Mouse (Mus musculus) liver, postnatal 0 days (tissue): Measurements from ENCODE around the gene Prdx1. TPM values are rescaled to one million over a fixed set of nuclear protein-coding genes. Genes with fewer than 3 reads are reported as not detected.
"Not testable (repeated sequence)": the region's sequence is repeated elsewhere in the genome, so short reads cannot be mapped to it uniquely, and the experiment has no call there.

Source experiments
- ATAC-seq: fragments of 200-750 bp; cut with Nextera tagmentation; 2 replicates; pipeline ENCODE4 v1.8.0; 2017; ENCODE audit warnings: mild to moderate bottlenecking, moderate library complexity
- DNase-seq: peaks from one replicate; pipeline ENCODE4 v3.0.0-alpha.2; 2016
- H3K27ac ChIP-seq: fragments of 300-500 bp; sonication (generic); 2 replicates; pipeline ENCODE4 v1.5.1; 2014; ENCODE audit warnings: antibody characterized with exemption, moderate library complexity, mild to moderate bottlenecking, low read depth
- H3K27me3 ChIP-seq: fragments of 300-500 bp; sonication (generic); 2 replicates; pipeline ENCODE4 v1.6.1; 2014; ENCODE audit warnings: low read length, control low read depth, mixed read lengths; ENCODE audit not compliant: insufficient read depth
- H3K36me3 ChIP-seq: fragments of 300-500 bp; sonication (generic); replicated peaks from 2 replicates; pipeline ENCODE4 v1.6.1; 2014; ENCODE audit warnings: mild to moderate bottlenecking, control low read depth, low read length, moderate library complexity, mixed read lengths; ENCODE audit not compliant: insufficient read depth
- H3K4me1 ChIP-seq: fragments of 300-500 bp; sonication (generic); 2 replicates; pipeline ENCODE4 v1.6.1; 2014; ENCODE audit warnings: antibody characterized with exemption, mild to moderate bottlenecking, control low read depth; ENCODE audit not compliant: insufficient read depth
- H3K4me2 ChIP-seq: fragments of 300-500 bp; sonication (generic); 2 replicates; pipeline ENCODE4 v1.6.1; 2014; ENCODE audit warnings: low read depth, mild to moderate bottlenecking, low read length, moderate library complexity, mixed read lengths
- H3K4me3 ChIP-seq: fragments of 300-500 bp; sonication (generic); 2 replicates; pipeline ENCODE4 v1.5.1; 2014; ENCODE audit warnings: low read depth, low read length
- H3K9ac ChIP-seq: fragments of 300-500 bp; sonication (generic); replicated peaks from 2 replicates; pipeline ENCODE4 v1.6.1; 2014; ENCODE audit warnings: mild to moderate bottlenecking, moderate library complexity
- H3K9me3 ChIP-seq: fragments of 300-500 bp; sonication (generic); 2 replicates; pipeline ENCODE4 v1.6.1; 2016; ENCODE audit warnings: mild to moderate bottlenecking, control low read depth, low read length, mixed read lengths
- CTCF ChIP-seq: sonication (generic); IDR thresholded peaks from 2 replicates; pipeline ENCODE4 v1.5.1; 2016; ENCODE audit warnings: antibody characterized with exemption, low read depth
- EP300 ChIP-seq: IDR thresholded peaks from 2 replicates; pipeline ENCODE4 v1.6.1; 2016; ENCODE audit warnings: antibody characterized with exemption, low read depth, mild to moderate bottlenecking
- WGBS: fragments of 180-500 bp; shearing (Covaris S2); extraction: QIAGEN DNeasy Blood & Tissue Kit; methylation state at CpG from one replicate; pipeline ENCODE4 v1.1.7; 2014; ENCODE audit not compliant: insufficient replicate concordance; 5-methylcytosine and 5-hydroxymethylcytosine counted together
- polyA plus RNA-seq: library from polyadenylated mRNA; unstranded; fragments of >200 nt; fragmentation: Nextera tagmentation; extraction: Ambion mirVana; gene quantifications from 2 replicates; pipeline ENCODE4 v1.2.1, GENCODE M21; 2015

Gene Prdx1
- polyA plus RNA-seq, 1 experiment from 2014 or later: 2,167 TPM

- Histone ChIP-seq H3K9me3 (no peaks in the 10 kb centered on the region), H3K4me2 (no peak overlapping the region), H3K4me1 (peaks cover 14% of the 10 kb centered on the region), H3K4me3 (no peak overlapping the region), H3K27me3 (no peaks in the 10 kb centered on the region), H3K9ac (no peak overlapping the region), H3K27ac (no peak overlapping the region), H3K36me3 (no peaks in the 10 kb centered on the region)
- DNase-seq (no peak), ATAC-seq (no peak)
- TF ChIP-seq EP300 (no peak), CTCF (peak; percentile 65)
- 42% methylated on average over 2 of the region's 2 CpGs for WGBS
Measured at GRCm38 (mm10) chr4:116669291-116669690, 16.1 kb upstream of the Prdx1 start.

DNA sequence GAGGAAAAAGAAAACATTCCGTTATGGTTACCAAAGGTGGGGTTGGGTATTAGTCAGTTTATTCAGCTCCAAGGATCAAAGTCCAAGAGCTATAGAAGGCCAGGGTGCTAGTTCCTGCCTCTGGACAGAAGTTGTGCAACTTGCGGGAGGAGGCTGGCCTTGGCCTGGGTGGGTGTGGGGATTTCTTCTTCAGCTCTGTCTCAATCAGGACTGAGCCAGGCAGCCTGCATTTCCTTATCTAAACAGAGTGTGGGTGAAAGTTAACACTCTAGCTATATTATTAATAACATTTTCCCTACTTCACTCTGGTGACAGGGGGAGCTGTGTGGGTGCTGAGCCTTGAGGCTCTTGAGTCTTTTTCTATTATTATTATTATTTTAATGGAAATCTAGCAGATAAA, 12.6 kb upstream of the Prdx1 start:
- Histone ChIP-seq H3K36me3 (no peaks in the 10 kb centered on the region), H3K27ac (peak overlapping the region; percentile 82), H3K4me1 (peaks cover 14% of the 10 kb centered on the region), H3K9me3 (no peaks in the 10 kb centered on the region), H3K4me3 (no peak overlapping the region), H3K9ac (no peak overlapping the region), H3K4me2 (no peak overlapping the region), H3K27me3 (no peaks in the 10 kb centered on the region)
- 20% methylated on average over 2 of the region's 2 CpGs for WGBS
- TF ChIP-seq EP300: peak; percentile 85; the same call in 1 of the 2 replicates
- peak; percentile 15; the same call in 1 of the 2 replicates for TF ChIP-seq CTCF
- peak; percentile 96 for ATAC-seq
- DNase-seq: peak; percentile 81

- H3K4me3 ChIP-seq, H3K4me1 ChIP-seq, H3K4me2 ChIP-seq, H3K27me3 ChIP-seq, DNase-seq, H3K9me3 ChIP-seq, H3K9ac ChIP-seq, H3K36me3 ChIP-seq: not testable (repeated sequence)
- 71% methylated on average over 6 of the region's 6 CpGs for WGBS
- H3K27ac ChIP-seq: 0 out of 2 replicates have a peak overlapping the region, but pooled peaks have one; percentile 52
- 0 out of 2 replicates have a peak, but pooled peaks have one; percentile 2 for ATAC-seq
Measured at GRCm38 (mm10) chr4:116674761-116675160, 10.6 kb upstream of the Prdx1 start.

DNA sequence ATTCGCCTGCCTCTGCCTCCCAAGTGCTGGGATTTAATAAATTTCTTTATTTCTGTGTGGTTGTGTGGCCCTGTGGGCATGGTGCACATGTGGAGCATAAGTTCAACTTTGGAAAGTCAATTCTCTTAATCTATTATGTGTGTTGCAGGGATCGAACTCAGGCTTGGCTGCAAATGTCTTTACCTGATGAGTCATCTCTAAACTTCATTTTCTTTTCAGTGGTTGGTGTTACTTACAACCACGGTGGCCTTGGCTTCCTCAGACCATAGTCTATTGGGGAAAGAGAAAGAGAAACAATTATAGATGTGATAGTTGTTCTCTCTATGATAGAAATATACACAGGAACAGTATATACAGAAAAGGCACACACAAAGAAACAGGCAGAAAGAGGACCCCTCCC, 9.3 kb upstream of the Prdx1 start:
- H3K36me3 ChIP-seq: no peaks in the 10 kb centered on the region
- no peak overlapping the region for H3K4me3 ChIP-seq
- no peak overlapping the region for H3K9ac ChIP-seq
- TF ChIP-seq CTCF (no peak), EP300 (no peak)
- H3K4me2 ChIP-seq: no peak overlapping the region
- no peaks in the 10 kb centered on the region for H3K27me3 ChIP-seq
- DNase-seq (no peak), ATAC-seq (no peak)
- H3K27ac ChIP-seq: no peak overlapping the region
- peaks cover 8% of the 10 kb centered on the region for H3K4me1 ChIP-seq
- WGBS: 65% methylated on average over 3 of the region's 3 CpGs
- no peaks in the 10 kb centered on the region for H3K9me3 ChIP-seq

DNA sequence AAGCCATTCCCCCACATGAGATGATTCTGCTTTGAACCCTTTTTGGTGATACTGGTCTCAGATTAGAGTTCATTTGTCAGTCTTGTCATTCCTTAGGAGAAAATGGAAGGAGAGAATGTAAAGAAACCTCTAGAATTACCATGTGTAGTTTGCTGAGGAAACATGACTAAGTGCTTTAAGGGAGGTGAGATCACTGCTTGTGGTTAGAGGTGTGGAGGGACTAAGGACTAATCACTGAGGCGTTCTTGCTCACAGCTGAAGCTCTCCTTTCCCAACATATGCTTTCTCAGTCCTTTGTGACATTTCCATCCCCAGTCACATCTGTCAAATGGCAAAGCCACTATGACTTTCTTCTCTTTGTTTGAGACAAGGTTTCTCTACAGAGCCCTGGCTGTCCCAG, 7.5 kb upstream of the Prdx1 start:
- Histone ChIP-seq H3K27me3 (no peaks in the 10 kb centered on the region), H3K27ac (no peak overlapping the region), H3K4me1 (peaks cover 8% of the 10 kb centered on the region), H3K9me3 (no peaks in the 10 kb centered on the region), H3K4me3 (no peak overlapping the region), H3K36me3 (no peaks in the 10 kb centered on the region), H3K4me2 (no peak overlapping the region), H3K9ac (no peak overlapping the region)
- DNase-seq (no peak), ATAC-seq (no peak)
- WGBS: 67% methylated on average over 1 of the region's 1 CpGs
- TF ChIP-seq CTCF: no peak
- no peak for TF ChIP-seq EP300

- no peak overlapping the region for H3K27ac ChIP-seq
- TF ChIP-seq EP300: no peak
- no peak for TF ChIP-seq CTCF
- no peak overlapping the region for H3K9ac ChIP-seq
- H3K27me3 ChIP-seq: no peaks in the 10 kb centered on the region
- DNase-seq (no peak), ATAC-seq (no peak)
- H3K4me2 ChIP-seq: no peak overlapping the region
- H3K36me3 ChIP-seq: no peaks in the 10 kb centered on the region
- no peaks in the 10 kb centered on the region for H3K9me3 ChIP-seq
- no peak overlapping the region for H3K4me3 ChIP-seq
- 72% methylated on average over 5 of the region's 5 CpGs for WGBS
- peaks cover 2% of the 10 kb centered on the region for H3K4me1 ChIP-seq
Measured at GRCm38 (mm10) chr4:116679141-116679540, 6.2 kb upstream of the Prdx1 start.

DNA sequence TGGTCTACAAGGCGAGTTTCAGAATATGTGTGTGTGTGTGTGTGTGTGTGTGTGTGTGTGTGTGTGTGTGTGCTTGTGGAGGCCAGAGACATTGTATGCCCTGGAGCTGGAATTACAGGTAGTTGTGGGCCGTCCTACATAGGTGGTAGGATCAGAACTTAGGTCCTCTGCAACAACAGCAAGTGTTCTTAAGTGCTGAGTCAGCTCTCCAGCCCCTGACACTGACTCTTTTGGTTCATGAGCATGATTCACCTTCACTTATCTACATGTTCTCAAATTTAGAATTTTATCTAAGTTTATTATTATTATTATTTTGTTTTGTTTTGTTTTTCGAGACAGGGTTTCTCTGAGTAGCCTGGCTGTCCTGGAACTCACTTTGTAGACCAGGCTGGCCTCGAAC, 4.8 kb upstream of the Prdx1 start:
- H3K4me3 ChIP-seq, DNase-seq, H3K27ac ChIP-seq, H3K9me3 ChIP-seq, H3K9ac ChIP-seq, H3K36me3 ChIP-seq, ATAC-seq, H3K4me2 ChIP-seq, H3K27me3 ChIP-seq: not testable (repeated sequence)
- whole genome bisulfite sequencing: 92% methylated on average over 4 of the region's 4 CpGs
- peaks cover 12% of the 10 kb centered on the region for H3K4me1 ChIP-seq
